Mouse (Mus musculus) brain, embryonic 14.5 days (tissue): ENCODE results near the gene Atp6ap2. TPM values are rescaled to one million over a fixed set of nuclear protein-coding genes. Genes with fewer than 3 reads are reported as not detected.
"Not testable (repeated sequence)": the region's sequence is repeated elsewhere in the genome, so short reads cannot be mapped to it uniquely, and the experiment has no call there.

Experiments used
- DNase-seq: peaks from one replicate; pipeline ENCODE4 v3.0.0-alpha.2; 2011; ENCODE audit warnings: low read depth
- CTCF ChIP-seq: fragments of 200-500 bp; IDR thresholded peaks from 2 replicates; pipeline ENCODE4 v1.5.1; 2012; ENCODE audit warnings: inconsistent platforms, mild to moderate bottlenecking, moderate library complexity, borderline replicate concordance; ENCODE audit not compliant: insufficient read depth, insufficient read length; ENCODE audit errors: extremely low read depth
- POLR2A ChIP-seq: fragments of 200-500 bp; IDR thresholded peaks from 2 replicates; pipeline ENCODE4 v1.6.1; 2012; ENCODE audit warnings: mild to moderate bottlenecking, inconsistent platforms, borderline replicate concordance; ENCODE audit not compliant: poor library complexity, insufficient read depth, insufficient read length, severe bottlenecking; ENCODE audit errors: extremely low read depth
- polyA plus RNA-seq: library from polyadenylated mRNA; depleted of rRNA; stranded (reverse); fragments of >200 nt; gene quantifications from 2 replicates; pipeline ENCODE4 v1.2.3, GENCODE M21; 2012; rRNA removed

Atp6ap2 gene
- polyA plus RNA-seq, 1 experiment, result 67.7 TPM

- DNase-seq, result no peak
- TF ChIP-seq CTCF (no peak), POLR2A (no peak)
Measured at GRCm38 (mm10) chrX:12611211-12611610, 23.6 kb downstream of the Atp6ap2 start.

- DNase-seq, result not testable (repeated sequence)
Measured at GRCm38 (mm10) chrX:12612360-12612759, 24.8 kb downstream of the Atp6ap2 start.

DNA sequence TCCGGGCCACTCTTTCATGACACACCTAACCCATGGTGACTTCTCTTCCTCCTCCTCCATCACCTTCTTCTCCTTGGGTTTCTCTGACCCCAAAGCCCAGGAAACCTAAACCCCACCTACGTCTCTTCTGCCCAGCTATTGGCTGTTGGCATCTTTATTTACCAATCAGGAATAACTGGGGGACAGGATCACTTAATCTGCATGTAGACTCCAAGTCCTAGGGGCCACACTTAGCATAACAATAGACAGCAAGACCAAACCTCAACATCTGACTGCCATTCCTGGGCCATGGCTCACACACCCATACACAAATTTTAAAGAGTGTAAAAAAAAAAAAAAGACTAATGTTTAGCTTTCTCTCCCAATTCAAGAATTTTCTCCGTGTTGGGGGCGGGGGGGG is 37.5 kb downstream of the Atp6ap2 start:
- no peak for TF ChIP-seq CTCF
- no peak for TF ChIP-seq POLR2A
- no peak for DNase-seq

- TF ChIP-seq CTCF (no peak), POLR2A (no peak)
- peak; percentile 5 for DNase-seq
Measured at GRCm38 (mm10) chrX:12644976-12645375, 57.4 kb downstream of the Atp6ap2 start.

DNA sequence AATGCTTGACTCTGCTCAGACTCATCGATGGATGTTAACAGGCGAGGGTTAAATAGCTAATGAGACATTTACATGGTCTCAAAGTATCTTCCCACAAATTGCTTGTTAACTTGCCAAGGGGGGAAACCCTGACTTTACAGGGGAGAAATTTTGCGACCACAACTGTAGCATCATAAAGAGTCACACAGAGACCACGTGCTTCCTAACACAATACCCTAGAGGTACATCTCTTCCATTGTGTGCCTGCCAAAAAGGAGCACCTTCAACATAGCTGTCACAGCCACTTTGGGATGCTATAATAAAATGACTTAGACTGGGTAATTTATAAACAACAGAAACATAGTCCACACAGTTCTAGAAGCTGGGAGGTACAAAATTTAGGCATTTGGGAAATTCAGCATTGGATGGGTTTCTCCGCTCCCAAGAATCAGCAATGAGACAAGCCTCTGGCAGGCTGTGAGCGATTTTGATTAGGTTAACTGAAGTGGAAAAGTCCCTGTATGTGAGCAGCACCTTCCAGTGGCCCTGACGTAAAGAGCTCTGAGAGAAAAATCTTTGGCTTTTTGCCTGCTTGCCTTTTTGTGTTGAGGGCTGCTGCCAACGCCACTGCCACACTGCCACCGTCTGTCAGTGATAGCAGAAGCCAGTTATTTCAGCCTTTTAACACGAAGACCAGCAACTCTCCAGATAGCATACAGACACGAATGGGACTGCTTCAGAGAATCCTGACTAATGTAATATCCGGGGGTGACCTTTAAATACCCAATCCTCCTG is 58.1 kb downstream of the Atp6ap2 start:
- DNase-seq, result peak; percentile 86

GRCm38 (mm10) chrX:12651906-12652305 is 64.3 kb downstream of the Atp6ap2 start:
- DNase-seq, result peak; percentile 2
- TF ChIP-seq POLR2A, result no peak
- TF ChIP-seq CTCF, result no peak

More for the DNA sequence above, 58.1 kb downstream of the Atp6ap2 start:
- TF ChIP-seq POLR2A, result no peak
- 0 out of 2 replicates have a peak, but pooled peaks have one; percentile 2 for TF ChIP-seq CTCF

GRCm38 (mm10) chrX:12653879-12654278 is 66.3 kb downstream of the Atp6ap2 start:
- DNase-seq, result no peak
- no peak for TF ChIP-seq POLR2A
- TF ChIP-seq CTCF, result no peak

Other genes with a start within 250 kb of the Atp6ap2 start
- 28.9 and 29.8 TPM in 2 replicates for gene 1810030O07Rik, start 85.9 kb downstream of the Atp6ap2 start, polyA plus RNA-seq
- gene Med14, start 174.3 kb downstream of the Atp6ap2 start, polyA plus RNA-seq, result 38.8 and 41.1 TPM in 2 replicates